Mouse (Mus musculus): ENCODE results near the gene Foxk2.

Foxk2 gene

GRCm38 (mm10) chr11:121259160-121260100 is at the start of gene Foxk2:
Foxk2 (plus strand) TSS chr11:121259990.
- DNase-seq, result peak; percentile 88

GRCm38 (mm10) chr11:121216831-121217230 is 43.0 kb upstream of the Foxk2 start:
- DNase-seq, result no peak

GRCm38 (mm10) chr11:121219776-121220175 is 40.0 kb upstream of the Foxk2 start:
- DNase-seq, result no peak

GRCm38 (mm10) chr11:121220771-121221170 is 39.0 kb upstream of the Foxk2 start:
- DNase-seq, result no peak

- DNase-seq, result no peak
Measured at GRCm38 (mm10) chr11:121221321-121222010, 38.3 kb upstream of the Foxk2 start.

GRCm38 (mm10) chr11:121228129-121229017 is 31.4 kb upstream of the Foxk2 start:
- DNase-seq, result no peak

GRCm38 (mm10) chr11:121229018-121229439 is 30.8 kb upstream of the Foxk2 start, which contains the start of gene Cybc1:
Cybc1 (minus strand) TSS chr11:121229322.
- DNase-seq, result peak; percentile 90

GRCm38 (mm10) chr11:121231191-121231590 is 28.6 kb upstream of the Foxk2 start:
- peak; percentile 85 for DNase-seq

GRCm38 (mm10) chr11:121231628-121232291 is 28.0 kb upstream of the Foxk2 start:
- no peak for DNase-seq

- no peak for DNase-seq
Measured at GRCm38 (mm10) chr11:121232706-121233105, 27.1 kb upstream of the Foxk2 start.

- DNase-seq, result peak; percentile 60
Measured at GRCm38 (mm10) chr11:121235475-121236238, 24.1 kb upstream of the Foxk2 start.

GRCm38 (mm10) chr11:121236564-121237344 is 23.0 kb upstream of the Foxk2 start, which contains the start of gene Narf:
Narf (plus strand) TSS chr11:121237253.
- DNase-seq, result peak; percentile 100

GRCm38 (mm10) chr11:121237345-121238128 is 22.3 kb upstream of the Foxk2 start:
- peak; percentile 78 for DNase-seq

- DNase-seq, result no peak
Measured at GRCm38 (mm10) chr11:121239669-121240068, 20.1 kb upstream of the Foxk2 start.

- DNase-seq, result no peak
Measured at GRCm38 (mm10) chr11:121250196-121250595, 9.6 kb upstream of the Foxk2 start.

GRCm38 (mm10) chr11:121260211-121260906 is 569 bp downstream of the Foxk2 start:
- no peak for DNase-seq

GRCm38 (mm10) chr11:121261074-121261473 is 1.3 kb downstream of the Foxk2 start:
- no peak for DNase-seq

- DNase-seq, result no peak
Measured at GRCm38 (mm10) chr11:121277516-121277915, 17.7 kb downstream of the Foxk2 start.

GRCm38 (mm10) chr11:121278011-121278410 is 18.2 kb downstream of the Foxk2 start:
- no peak for DNase-seq

Data from kidney, adult 9 months (tissue).